Mouse (Mus musculus) erythroblast, embryonic 14.5 days (primary cell): ENCODE data around the gene Prmt7.

Experiments used
- GATA1 ChIP-seq: IDR thresholded peaks from 2 replicates; pipeline ENCODE4 v1.6.1; 2012; ENCODE audit warnings: low read length, inconsistent platforms, mixed read lengths
- TAL1 ChIP-seq: IDR thresholded peaks from 3 replicates; pipeline ENCODE4 v1.6.1; 2012; ENCODE audit warnings: low read length, inconsistent platforms, mixed read lengths

DNA sequence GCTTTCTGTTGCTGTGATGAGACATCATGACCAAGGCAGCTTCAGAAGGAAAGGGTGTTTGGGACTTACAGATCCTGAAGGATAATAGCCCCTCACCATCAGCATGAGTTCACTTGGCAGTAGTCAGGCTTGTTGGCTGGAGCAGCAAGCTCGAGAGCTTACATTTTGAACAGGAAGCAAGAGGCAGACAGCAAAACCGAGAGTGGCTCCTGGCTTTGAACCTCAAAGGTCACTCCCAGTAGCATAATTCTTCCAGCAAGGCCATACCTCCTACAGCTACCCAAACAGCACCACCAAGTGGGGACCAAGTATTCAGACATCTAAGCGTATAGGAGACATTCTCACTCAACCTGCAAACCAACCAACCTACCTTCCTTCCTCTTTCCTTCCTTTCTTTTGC is 22.0 kb downstream of the Prmt7 start:
- no peak for TF ChIP-seq TAL1
- no peak for TF ChIP-seq GATA1
